Mouse (Mus musculus): ENCODE measurements around the gene Olfr1261.

Olfr1261 gene

DNA sequence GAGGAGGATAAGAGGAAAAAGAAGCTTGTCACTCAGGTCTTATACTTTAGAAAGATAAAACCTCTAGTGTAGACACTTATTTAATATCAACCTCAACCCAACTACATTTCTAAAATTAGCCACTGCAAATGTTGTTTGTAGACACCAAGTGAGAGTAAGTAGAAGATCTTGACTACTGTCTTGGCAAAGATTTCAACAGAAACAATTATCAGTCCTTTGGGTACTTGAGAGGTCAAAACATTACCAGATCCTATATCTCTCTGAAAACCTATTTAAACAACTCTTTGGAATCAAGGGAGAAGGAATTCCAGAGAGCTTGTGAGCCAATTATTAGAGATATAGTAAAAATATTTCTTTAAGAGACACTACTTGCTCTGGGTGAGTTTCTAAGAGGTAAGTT is at the start of gene Olfr1261:
Gene Olfr1261 (plus strand): TSS at position 301 of the 400 bp plus-strand sequence.
- DNase-seq: no peak

DNA sequence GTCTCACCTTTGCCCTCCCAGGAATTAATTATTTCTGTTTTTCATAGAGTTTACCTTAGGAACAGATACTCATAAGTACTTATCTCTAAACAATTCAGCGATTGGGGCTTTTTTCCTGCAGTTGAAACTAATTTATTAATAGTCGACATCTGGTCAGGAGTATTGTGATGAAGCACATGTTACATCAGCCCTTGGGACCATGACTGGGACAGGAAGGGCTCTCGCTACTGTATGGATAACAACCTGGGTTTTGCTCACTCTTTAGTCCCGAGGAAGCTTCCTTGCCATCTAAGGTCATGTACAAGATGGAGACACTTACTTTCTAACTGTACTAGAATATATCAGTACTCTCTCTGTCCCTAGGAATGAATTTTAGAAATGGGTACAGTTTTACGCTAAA is 42.5 kb upstream of the Olfr1261 start, which contains the start of gene Olfr1259:
Gene Olfr1259 (minus strand): TSS at position 101 of the 400 bp plus-strand sequence.
- DNase-seq: no peak

DNA sequence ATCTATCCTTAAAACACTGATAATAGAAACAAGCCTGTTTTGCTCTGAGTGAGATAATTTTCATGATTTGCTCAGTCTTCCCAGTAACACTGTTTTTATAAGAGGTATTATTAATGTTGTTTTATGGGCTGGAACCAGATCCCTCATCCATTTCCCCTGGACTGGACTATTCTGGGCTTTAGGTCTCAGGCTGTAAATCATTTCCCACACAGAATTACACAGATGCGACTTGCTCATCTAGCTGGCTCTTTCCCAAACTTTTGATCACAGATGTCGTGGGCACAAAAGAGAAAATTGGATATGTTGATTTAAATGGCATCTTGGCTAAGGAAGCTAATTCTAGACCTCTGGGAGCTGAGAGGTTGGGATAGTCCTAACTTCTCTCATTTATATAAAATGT is 16.8 kb upstream of the Olfr1261 start, which contains the start of gene Olfr1260:
Gene Olfr1260 (plus strand): TSS at position 157 of the 400 bp plus-strand sequence.
- no peak for DNase-seq

DNA sequence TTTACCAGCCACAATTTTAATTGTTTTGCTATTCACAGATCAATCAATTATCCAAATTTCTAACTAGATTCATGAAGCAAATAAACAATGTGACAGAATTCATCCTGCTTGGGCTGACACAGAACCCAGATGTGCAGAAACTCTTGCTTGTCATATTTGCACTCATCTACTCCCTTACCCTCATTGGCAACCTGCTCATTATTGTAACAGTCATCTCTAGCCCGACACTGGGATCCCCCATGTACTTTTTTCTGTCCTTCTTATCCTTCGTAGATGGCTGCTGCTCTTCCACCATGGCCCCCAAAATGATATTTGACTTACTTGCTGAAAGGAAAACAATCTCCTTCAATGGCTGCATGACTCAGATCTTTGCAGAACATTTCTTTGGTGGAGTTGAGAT is 13.3 kb upstream of the Olfr1261 start:
- DNase-seq: no peak

DNA sequence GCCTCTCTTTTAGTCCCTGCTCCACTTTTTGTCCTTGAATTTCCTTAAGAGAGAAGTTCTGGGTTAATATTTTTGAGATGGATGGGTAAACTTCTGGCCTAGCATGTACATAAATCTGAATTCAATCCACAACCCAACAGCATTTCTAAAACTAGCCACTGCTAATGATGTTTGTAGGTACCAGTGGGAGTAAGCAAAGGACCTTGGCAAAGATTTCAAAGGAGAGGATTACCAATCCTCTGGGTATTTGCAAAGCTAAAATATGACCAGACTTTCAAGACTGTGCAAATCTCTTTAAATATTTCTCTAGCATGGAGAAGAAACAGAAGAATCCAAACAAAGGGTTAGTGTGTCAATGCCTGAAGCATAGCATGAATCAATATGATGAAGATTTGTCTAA is 8.8 kb downstream of the Olfr1261 start, which contains the start of gene Olfr1262:
Gene Olfr1262 (plus strand): TSS at position 301 of the 400 bp plus-strand sequence.
- DNase-seq: no peak

DNA sequence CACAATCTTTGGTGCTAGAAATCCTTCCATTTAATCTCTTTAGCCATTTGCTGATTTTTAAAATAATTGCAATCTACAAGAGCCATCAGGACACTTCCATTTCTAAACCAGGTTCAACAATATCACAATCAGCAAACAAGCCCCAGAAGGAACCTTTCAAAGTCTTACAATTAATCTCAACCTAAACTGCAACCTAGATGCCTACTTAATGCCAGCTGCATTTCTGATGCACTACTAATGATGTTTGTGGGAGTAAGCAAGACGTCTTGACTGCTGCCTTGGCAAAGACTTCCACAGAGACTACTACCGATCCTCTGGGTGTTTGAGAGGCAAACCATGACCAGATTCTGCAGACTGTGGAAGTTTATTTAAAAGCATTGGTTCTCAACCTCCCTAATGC is 20.8 kb downstream of the Olfr1261 start, which contains the start of gene Olfr1263:
Gene Olfr1263 (plus strand): TSS at position 301 of the 400 bp plus-strand sequence.
- no peak for DNase-seq

DNA sequence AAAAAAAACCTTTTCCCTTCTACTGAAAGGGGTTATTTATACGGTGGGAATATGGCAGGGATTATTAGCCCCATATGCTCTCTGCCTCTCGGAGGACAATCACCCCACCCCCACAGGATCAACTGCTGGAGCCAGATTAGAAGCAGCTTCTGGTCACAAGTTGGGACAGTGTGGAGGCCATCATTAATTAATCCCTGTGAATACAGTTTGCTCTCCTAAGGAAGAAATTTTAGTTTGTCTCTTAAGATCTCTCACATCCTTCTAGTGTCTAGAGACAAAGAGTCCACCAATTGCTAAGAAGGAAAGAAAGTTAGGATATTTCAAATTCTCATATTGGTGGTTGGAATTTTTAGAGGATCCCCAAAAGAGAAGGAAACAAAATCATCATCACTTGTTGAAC is 34.5 kb downstream of the Olfr1261 start, which contains the start of gene Olfr1264:
Gene Olfr1264 (minus strand): TSS at position 101 of the 400 bp plus-strand sequence.
- no peak for DNase-seq

DNA sequence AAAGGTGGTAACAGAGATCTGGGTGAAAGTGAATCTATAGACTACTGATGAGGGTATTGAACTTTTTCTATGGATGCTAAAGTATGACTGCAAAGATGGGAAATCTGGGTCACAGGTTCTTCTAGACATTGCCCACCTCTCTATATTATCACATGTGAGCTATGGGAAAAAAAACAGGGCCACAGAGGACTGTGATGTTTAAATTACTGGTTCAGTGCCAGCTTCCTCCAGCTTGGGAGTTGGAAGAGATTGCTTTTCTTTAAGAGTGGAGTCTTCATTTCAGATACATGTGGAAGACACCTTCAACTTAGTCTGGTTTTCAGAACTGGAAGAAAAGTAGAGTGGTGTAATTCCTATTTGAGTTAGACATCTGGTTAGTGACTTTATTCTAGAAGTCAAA is 44.0 kb downstream of the Olfr1261 start, which contains the start of gene Olfr1265:
Gene Olfr1265 (plus strand): TSS at position 301 of the 400 bp plus-strand sequence.
- DNase-seq: no peak

All from spleen, adult 18-20 months (tissue).